Mouse (Mus musculus) MEL (cell line): ENCODE data around the gene Piga. TPM values are rescaled to one million over a fixed set of nuclear protein-coding genes. Genes with fewer than 3 reads are reported as not detected.

ENCODE experiments used
- DNase-seq: peaks from one replicate; pipeline ENCODE4 v3.0.0; 2011; ENCODE audit warnings: low read depth, low spot score
- H3K27ac ChIP-seq: 2 replicates; pipeline ENCODE4 v1.5.1; 2012; ENCODE audit warnings: low read depth, mild to moderate bottlenecking, control low read depth, low read length, moderate library complexity; ENCODE audit not compliant: control insufficient read depth
- H3K27me3 ChIP-seq, 2 experiments: fragments of 150-350 bp in 1 of 2; sonication (generic) in 1 of 2; 2 replicates each; pipeline ENCODE4 v1.6.1; 2012; ENCODE audit warnings: low read length in 2 of 2, mild to moderate bottlenecking in 2 of 2, improper control_type of control experiment in 1 of 2, moderate library complexity in 1 of 2; ENCODE audit not compliant: insufficient read depth in 2 of 2, control insufficient read depth in 1 of 2
- H3K36me3 ChIP-seq, 2 experiments: 2 replicates each; pipeline ENCODE4 v1.6.1; 2012 to 2014; ENCODE audit warnings: low read length in 2 of 2, improper control_type of control experiment in 1 of 2, inconsistent platforms in 1 of 2, mild to moderate bottlenecking in 1 of 2; ENCODE audit not compliant: insufficient read depth in 2 of 2, control insufficient read depth in 1 of 2
- H3K4me1 ChIP-seq, 2 experiments: fragments of 150-350 bp in 1 of 2; sonication (generic) in 1 of 2; 2 replicates each; pipeline ENCODE4 v1.6.1; 2012; ENCODE audit warnings: low read length in 2 of 2, improper control_type of control experiment in 1 of 2, mild to moderate bottlenecking in 1 of 2; ENCODE audit not compliant: insufficient read depth in 2 of 2, control insufficient read depth in 1 of 2
- H3K4me3 ChIP-seq, 2 experiments: fragments of 150-350 bp in 1 of 2; sonication (generic) in 1 of 2; 2 replicates each; pipeline ENCODE4 v1.5.1; 2012; ENCODE audit warnings: low read depth in 2 of 2, low read length in 2 of 2, mild to moderate bottlenecking in 2 of 2, moderate library complexity in 2 of 2, control low read depth in 1 of 2, improper control_type of control experiment in 1 of 2; ENCODE audit not compliant: control insufficient read depth in 1 of 2, insufficient read depth in 1 of 2
- H3K79me2 ChIP-seq: 2 replicates; pipeline ENCODE4 v1.6.1; 2012; ENCODE audit warnings: mild to moderate bottlenecking, low read length, moderate library complexity; ENCODE audit not compliant: control insufficient read depth, poor library complexity, insufficient read depth
- H3K9ac ChIP-seq: 2 replicates; pipeline ENCODE4 v1.6.1; 2012; ENCODE audit warnings: low read depth, mild to moderate bottlenecking, control low read depth, low read length, moderate library complexity; ENCODE audit not compliant: control insufficient read depth, poor library complexity, severe bottlenecking
- H3K9me3 ChIP-seq: fragments of 150-350 bp; sonication (generic); replicated peaks from 2 replicates; pipeline ENCODE4 v1.6.1; 2012; ENCODE audit warnings: mild to moderate bottlenecking, low read length, improper control_type of control experiment, moderate library complexity; ENCODE audit not compliant: insufficient read depth
- BHLHE40 ChIP-seq: IDR thresholded peaks from 2 replicates; pipeline ENCODE4 v1.6.1; 2012; ENCODE audit warnings: low read depth, mild to moderate bottlenecking, inconsistent platforms, low read length, improper control_type of control experiment, borderline replicate concordance
- CTCF ChIP-seq, 3 experiments: IDR thresholded peaks in 2 of 3; conservative IDR thresholded peaks in 1 of 3; 2 replicates each; pipeline ENCODE4 v1.5.1; 2011 to 2012; ENCODE audit warnings: low read length in 3 of 3, low read depth in 2 of 3, mild to moderate bottlenecking in 2 of 3, improper control_type of control experiment in 1 of 3, inconsistent platforms in 1 of 3, mixed read lengths in 1 of 3, moderate library complexity in 1 of 3; ENCODE audit not compliant: control insufficient read depth in 1 of 3, insufficient read depth in 1 of 3, poor library complexity in 1 of 3, severe bottlenecking in 1 of 3
- E2F4 ChIP-seq: IDR thresholded peaks from 2 replicates; pipeline ENCODE4 v1.6.1; 2011; ENCODE audit warnings: low read depth, low read length, improper control_type of control experiment, borderline replicate concordance
- ELF1 ChIP-seq: IDR thresholded peaks from 2 replicates; pipeline ENCODE4 v1.6.1; 2014; ENCODE audit warnings: low read depth, mild to moderate bottlenecking, inconsistent platforms, low read length, improper control_type of control experiment, moderate library complexity
- EP300 ChIP-seq, 2 experiments: IDR thresholded peaks; 2 replicates each; pipeline ENCODE4 v1.6.1; 2011; ENCODE audit warnings: improper control_type of control experiment in 2 of 2, low read length in 2 of 2, low read depth in 1 of 2, mild to moderate bottlenecking in 1 of 2
- ETS1 ChIP-seq: IDR thresholded peaks from 2 replicates; pipeline ENCODE4 v1.6.1; 2012; ENCODE audit warnings: low read depth, mild to moderate bottlenecking, inconsistent platforms, low read length, improper control_type of control experiment, moderate library complexity
- GATA1 ChIP-seq: IDR thresholded peaks from 2 replicates; pipeline ENCODE4 v1.6.1; 2011; ENCODE audit warnings: low read depth, low read length, improper control_type of control experiment
- HCFC1 ChIP-seq: IDR thresholded peaks from 2 replicates; pipeline ENCODE4 v1.6.1; 2012; ENCODE audit warnings: low read depth, mild to moderate bottlenecking, inconsistent platforms, low read length, improper control_type of control experiment, moderate library complexity
- JUND ChIP-seq: IDR thresholded peaks from 2 replicates; pipeline ENCODE4 v1.6.1; 2011; ENCODE audit warnings: low read depth, mild to moderate bottlenecking, improper control_type of control experiment, low read length
- MXI1 ChIP-seq: IDR thresholded peaks from 2 replicates; pipeline ENCODE4 v1.6.1; 2011; ENCODE audit warnings: mild to moderate bottlenecking, low read depth, low read length, improper control_type of control experiment
- MYB ChIP-seq: IDR thresholded peaks from 2 replicates; pipeline ENCODE4 v1.6.1; 2011; ENCODE audit warnings: mild to moderate bottlenecking, low read depth, low read length, improper control_type of control experiment
- NELFE ChIP-seq: IDR thresholded peaks from 2 replicates; pipeline ENCODE4 v1.6.1; 2011; ENCODE audit warnings: low read depth, low read length, improper control_type of control experiment
- NRF1 ChIP-seq: IDR thresholded peaks from 2 replicates; pipeline ENCODE4 v1.6.1; 2014; ENCODE audit warnings: low read depth, mild to moderate bottlenecking, inconsistent platforms, low read length, improper control_type of control experiment, moderate library complexity; ENCODE audit not compliant: poor library complexity, insufficient read depth, severe bottlenecking
- POLR2A ChIP-seq, 2 experiments: IDR thresholded peaks; 2 replicates each; pipeline ENCODE4 v1.6.1; 2011 to 2012; ENCODE audit warnings: low read length in 2 of 2, mild to moderate bottlenecking in 2 of 2, control low read depth in 1 of 2, improper control_type of control experiment in 1 of 2, low read depth in 1 of 2, moderate library complexity in 1 of 2; ENCODE audit not compliant: control insufficient read depth in 1 of 2, insufficient read depth in 1 of 2, poor library complexity in 1 of 2
- POLR2AphosphoS5 ChIP-seq: IDR thresholded peaks from 2 replicates; pipeline ENCODE4 v1.6.1; 2012; ENCODE audit warnings: low read depth, borderline replicate concordance, mild to moderate bottlenecking, inconsistent platforms, low read length, moderate library complexity, mixed read lengths
- RAD21 ChIP-seq: IDR thresholded peaks from 2 replicates; pipeline ENCODE4 v1.6.1; 2011; ENCODE audit warnings: mild to moderate bottlenecking, low read depth, low read length, improper control_type of control experiment
- RCOR1 ChIP-seq: IDR thresholded peaks from 2 replicates; pipeline ENCODE4 v1.6.1; 2012; ENCODE audit warnings: low read depth, mild to moderate bottlenecking, inconsistent platforms, low read length, improper control_type of control experiment
- SMC3 ChIP-seq: IDR thresholded peaks from 2 replicates; pipeline ENCODE4 v1.6.1; 2011; ENCODE audit warnings: low read depth, low read length, improper control_type of control experiment
- TAL1 ChIP-seq: IDR thresholded peaks from 2 replicates; pipeline ENCODE4 v1.6.1; 2012; ENCODE audit warnings: mild to moderate bottlenecking, inconsistent platforms, low read length, moderate library complexity, mixed read lengths
- TBP ChIP-seq: IDR thresholded peaks from 2 replicates; pipeline ENCODE4 v1.8.0; 2011; ENCODE audit warnings: low read depth, low read length, improper control_type of control experiment
- USF1 ChIP-seq: IDR thresholded peaks from 2 replicates; pipeline ENCODE4 v1.6.1; 2014; ENCODE audit warnings: low read depth, mild to moderate bottlenecking, inconsistent platforms, low read length, improper control_type of control experiment, moderate library complexity
- USF2 ChIP-seq, 2 experiments: IDR thresholded peaks; 2 replicates each; pipeline ENCODE4 v1.6.1; 2011 to 2012; ENCODE audit warnings: improper control_type of control experiment in 2 of 2, low read length in 2 of 2, borderline replicate concordance in 1 of 2, inconsistent platforms in 1 of 2, low read depth in 1 of 2, mild to moderate bottlenecking in 1 of 2; ENCODE audit not compliant: insufficient read depth in 1 of 2
- ZC3H11A ChIP-seq: IDR thresholded peaks from 2 replicates; pipeline ENCODE4 v1.6.1; 2012; ENCODE audit warnings: low read depth, mild to moderate bottlenecking, inconsistent platforms, low read length, improper control_type of control experiment
- ZKSCAN1 ChIP-seq: IDR thresholded peaks from 2 replicates; pipeline ENCODE4 v1.6.1; 2012; ENCODE audit warnings: low read depth, mild to moderate bottlenecking, inconsistent platforms, low read length, improper control_type of control experiment, moderate library complexity
- polyA plus RNA-seq, 2 experiments: library from polyadenylated mRNA; stranded (reverse) in 1 of 2; unstranded in 1 of 2; fragments of >175 nt in 1 of 2; fragments of >200 nt in 1 of 2; gene quantifications; 2 replicates each; pipeline versions ENCODE4 v1.2.1 to v1.2.4; 2012; ENCODE audit warnings: low replicate concordance in 2 of 2, low read depth in 1 of 2; ENCODE audit not compliant: insufficient read length in 2 of 2, insufficient read depth in 1 of 2, missing spikeins in 1 of 2
- total RNA-seq: library from RNA; depleted of rRNA; stranded (reverse); fragments of 300-350 nt; gene quantifications from 2 replicates; pipeline ENCODE4 v1.2.3, GENCODE M21; 2012

The Piga gene
- total and polyA plus RNA-seq, 3 experiments, result 21.5 to 41.2 (median 30.0) TPM

DNA sequence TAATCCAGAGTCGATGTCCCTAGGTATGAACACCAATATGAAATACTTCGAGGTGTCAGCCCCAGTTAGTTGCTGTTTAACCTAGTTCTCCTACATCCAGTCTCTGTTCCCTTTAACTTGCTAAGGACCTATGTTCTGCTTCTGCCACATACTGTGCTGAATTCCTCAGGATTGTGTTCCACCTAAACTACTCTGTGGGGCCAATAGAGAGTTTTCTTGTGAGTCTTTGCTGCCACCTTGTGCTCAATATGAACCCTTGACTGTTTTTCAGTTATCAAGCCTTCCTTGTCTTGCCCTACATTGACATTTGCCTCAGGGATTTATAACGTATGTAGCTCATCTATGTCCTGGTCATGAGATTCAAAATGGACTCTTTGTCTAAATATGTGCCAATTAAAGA lies 21.1 kb upstream of the Piga start:
- H3K36me3 ChIP-seq, result peaks cover 0 to 3% of the 10 kb centered on the region in 2 experiments; a peak in 1 of 4 replicates
- peak; percentile 63 for DNase-seq
- H3K9ac ChIP-seq, result no peak overlapping the region
- no peaks in the 10 kb centered on the region for H3K27me3 ChIP-seq
- H3K27ac ChIP-seq, result no peak overlapping the region
- no peak for TF ChIP-seq NELFE
- peak; percentile 13 to 79 (median 44); a peak in 5 of 6 replicates for TF ChIP-seq CTCF (IDR thresholded peaks at IDR 0.05 in 2 of 3, conservative IDR thresholded peaks at IDR 0.05 in 1 of 3; ENCODE audit: control insufficient read depth in 1 of 3, insufficient read depth in 1 of 3, low read depth in 2 of 3, low read length in 3 of 3, poor library complexity in 1 of 3, severe bottlenecking in 1 of 3)
- peak; percentile 85 for TF ChIP-seq SMC3
- TF ChIP-seq MYB, result no peak
- TF ChIP-seq RAD21, result peak; percentile 88
- TF ChIP-seq JUND, result no peak
- TF ChIP-seq ZC3H11A, result peak; percentile 69
- TF ChIP-seq ELF1, result no peak
- no peak for TF ChIP-seq HCFC1
- no peak for TF ChIP-seq USF2 (IDR thresholded peaks at IDR 0.05; ENCODE audit: borderline replicate concordance in 1 of 2, insufficient read depth in 1 of 2, low read depth in 1 of 2, low read length in 2 of 2)
- TF ChIP-seq USF1, result no peak
- no peak for TF ChIP-seq ETS1
- no peak for TF ChIP-seq POLR2A (IDR thresholded peaks at IDR 0.05; ENCODE audit: control insufficient read depth in 1 of 2, insufficient read depth in 1 of 2, low read depth in 1 of 2, low read length in 2 of 2, poor library complexity in 1 of 2)
- TF ChIP-seq EP300 (IDR thresholded peaks at IDR 0.05; ENCODE audit: low read depth in 1 of 2, low read length in 2 of 2), result no peak
- TF ChIP-seq RCOR1, result no peak
- no peak for TF ChIP-seq NRF1
- no peak for TF ChIP-seq BHLHE40
- TF ChIP-seq, all 39 proteins: peak for 4
- Histone ChIP-seq H3K4me1 (peaks cover 0 to 3% of the 10 kb centered on the region in 2 experiments; a peak in 1 of 4 replicates), H3K4me3 (no peak overlapping the region), H3K9me3 (no peaks in the 10 kb centered on the region), H3K79me2 (no peaks in the 10 kb centered on the region)

DNA sequence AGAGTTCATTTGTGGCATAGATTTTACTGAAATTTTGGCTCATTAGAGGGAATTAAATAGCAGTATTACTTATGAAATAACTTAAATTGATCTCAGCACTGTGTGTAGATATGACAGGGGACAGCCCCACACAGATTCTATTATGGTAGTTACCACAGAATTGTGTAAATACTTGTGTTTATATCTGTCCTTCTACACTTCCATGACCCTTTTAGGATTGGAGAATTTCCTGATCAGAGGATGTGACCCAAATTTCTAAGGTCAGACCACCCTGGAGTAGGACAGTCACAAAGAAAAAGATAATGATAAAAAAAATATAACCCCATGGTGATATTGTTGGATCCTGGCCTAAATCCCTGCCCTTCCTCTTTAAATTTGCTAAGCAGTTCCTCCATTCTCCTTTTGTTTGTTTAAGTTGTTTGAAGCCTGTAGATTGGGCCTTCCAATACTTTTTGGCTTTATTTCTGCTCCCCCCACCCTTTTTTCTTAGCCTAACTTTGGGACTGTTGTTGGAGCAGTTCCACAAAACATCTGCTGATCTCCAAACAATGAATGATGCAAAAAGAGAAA lies 14.4 kb upstream of the Piga start:
- Histone ChIP-seq H3K27me3 (no peaks in the 10 kb centered on the region), H3K9ac (no peak overlapping the region), H3K27ac (no peak overlapping the region), H3K36me3 (no peaks in the 10 kb centered on the region), H3K4me1 (no peaks in the 10 kb centered on the region), H3K79me2 (no peaks in the 10 kb centered on the region), H3K4me3 (no peak overlapping the region), H3K9me3 (no peaks in the 10 kb centered on the region)
- TF ChIP-seq JUND, result no peak
- no peak for TF ChIP-seq TBP
- no peak for TF ChIP-seq TAL1
- TF ChIP-seq NELFE, result no peak
- TF ChIP-seq ZKSCAN1, result no peak
- no peak for TF ChIP-seq MXI1
- no peak for TF ChIP-seq POLR2AphosphoS5
- TF ChIP-seq MYB, result no peak
- TF ChIP-seq GATA1, result no peak
- no peak for TF ChIP-seq E2F4
- TF ChIP-seq RCOR1, result no peak
- no peak for TF ChIP-seq RAD21
- no peak for DNase-seq
